Mouse (Mus musculus) cerebellum, adult 2 months (tissue): Measurements from ENCODE around the gene Gm10799. TPM values are rescaled to one million over a fixed set of nuclear protein-coding genes. Genes with fewer than 3 reads are reported as not detected.
A peak's percentile ranks its signal among the peaks of the same experiment; 100 is the strongest.
"Not testable (repeated sequence)": the region's sequence is repeated elsewhere in the genome, so short reads cannot be mapped to it uniquely, and the experiment has no call there.

Experiments
- DNase-seq, 2 experiments: peaks; one replicate each; pipeline ENCODE4 v3.0.0; 2021
- H3K27ac ChIP-seq: fragments of 200-500 bp; 2 replicates; pipeline ENCODE4 v1.5.1; 2012; ENCODE audit warnings: low read length, control low read depth, inconsistent platforms; ENCODE audit not compliant: insufficient read depth
- H3K27me3 ChIP-seq: fragments of 200-500 bp; 2 replicates; pipeline ENCODE4 v1.6.1; 2012; ENCODE audit warnings: inconsistent platforms, mild to moderate bottlenecking, low read length, moderate library complexity; ENCODE audit not compliant: control insufficient read depth, insufficient read depth
- H3K4me1 ChIP-seq: fragments of 200-500 bp; 2 replicates; pipeline ENCODE4 v1.6.1; 2011; ENCODE audit warnings: low read length; ENCODE audit not compliant: control insufficient read depth, insufficient read depth
- H3K4me3 ChIP-seq: fragments of 200-500 bp; replicated peaks from 2 replicates; pipeline ENCODE3; 2011; ENCODE audit warnings: mild to moderate bottlenecking, low read depth, low read length, control low read depth; ENCODE audit not compliant: insufficient read depth
- CTCF ChIP-seq: fragments of 200-500 bp; IDR thresholded peaks from 2 replicates; pipeline ENCODE4 v1.5.1; 2011; ENCODE audit warnings: low read depth, mild to moderate bottlenecking, control low read depth, low read length, moderate library complexity, borderline replicate concordance; ENCODE audit not compliant: insufficient read depth
- POLR2A ChIP-seq: fragments of 200-500 bp; IDR thresholded peaks from 2 replicates; pipeline ENCODE4 v1.6.1; 2011; ENCODE audit warnings: low read length, control low read depth, borderline replicate concordance; ENCODE audit not compliant: insufficient read depth
- WGBS: fragments of 180-500 bp; shearing (Covaris S2); methylation state at CpG from one replicate; pipeline ENCODE4 v1.1.7; 2018; 5-methylcytosine and 5-hydroxymethylcytosine counted together
- polyA plus RNA-seq: library from polyadenylated mRNA; depleted of rRNA; stranded (reverse); fragments of >200 nt; gene quantifications from 2 replicates; pipeline ENCODE4 v1.2.3, GENCODE M21; 2012

Gene Gm10799
- polyA plus RNA-seq, 1 experiment: not detected

DNA sequence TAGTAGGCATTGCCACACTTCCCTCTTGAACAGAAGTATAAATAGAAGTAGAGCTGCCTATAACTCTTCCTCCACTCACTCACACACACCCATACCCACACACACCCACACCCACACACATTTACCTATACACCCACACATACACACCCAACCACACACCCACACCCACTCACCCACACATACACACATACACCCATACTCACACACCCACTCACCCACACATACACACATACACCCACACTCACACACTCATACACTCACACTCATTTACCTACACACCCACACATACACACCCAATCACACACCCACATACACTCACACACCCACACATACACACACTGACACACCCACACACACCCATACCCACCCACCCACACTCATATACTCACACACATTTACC is 14.1 kb upstream of the Gm10799 start:
- no peak for TF ChIP-seq POLR2A
- no peak for TF ChIP-seq CTCF
- DNase-seq: no peak
- no peak overlapping the region for H3K4me3 ChIP-seq

DNA sequence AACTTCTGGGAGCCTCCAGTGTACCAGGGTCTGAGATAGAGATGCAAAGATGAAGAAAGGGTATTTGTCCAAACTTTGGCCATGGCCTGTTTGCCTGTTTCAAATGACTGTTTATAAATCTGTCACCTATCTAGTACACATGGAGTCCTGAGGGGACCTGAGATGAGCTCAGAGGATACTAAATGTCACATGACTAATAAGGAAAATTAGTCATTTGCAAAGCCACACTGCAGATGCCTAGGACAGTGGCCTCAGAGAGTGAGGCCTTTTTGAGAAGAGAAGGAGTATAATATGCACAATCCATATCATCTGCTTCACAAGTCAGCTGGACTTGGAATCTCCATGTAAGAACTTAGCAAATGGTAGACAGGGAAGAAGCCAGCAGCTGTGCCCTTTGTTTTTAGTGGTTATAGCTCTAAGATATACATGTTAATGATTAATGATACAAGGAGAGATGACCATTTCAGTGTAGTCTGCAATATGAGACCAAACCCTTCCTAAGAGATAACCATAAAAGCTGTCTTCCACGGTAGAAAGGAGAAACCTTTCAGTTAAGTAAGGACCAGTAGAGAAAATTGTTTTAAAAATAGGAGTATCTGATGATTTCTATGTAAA is 13.2 kb upstream of the Gm10799 start:
- not testable (repeated sequence) for H3K4me3 ChIP-seq, H3K27ac ChIP-seq, H3K4me1 ChIP-seq, H3K27me3 ChIP-seq, DNase-seq
- WGBS: no CpG with 5 or more reads among the region's 1 CpGs

More for the DNA sequence above, 14.1 kb upstream of the Gm10799 start:
- Histone ChIP-seq H3K27me3 (no peaks in the 10 kb centered on the region), H3K4me1 (no peaks in the 10 kb centered on the region), H3K27ac (no peak overlapping the region)

DNA sequence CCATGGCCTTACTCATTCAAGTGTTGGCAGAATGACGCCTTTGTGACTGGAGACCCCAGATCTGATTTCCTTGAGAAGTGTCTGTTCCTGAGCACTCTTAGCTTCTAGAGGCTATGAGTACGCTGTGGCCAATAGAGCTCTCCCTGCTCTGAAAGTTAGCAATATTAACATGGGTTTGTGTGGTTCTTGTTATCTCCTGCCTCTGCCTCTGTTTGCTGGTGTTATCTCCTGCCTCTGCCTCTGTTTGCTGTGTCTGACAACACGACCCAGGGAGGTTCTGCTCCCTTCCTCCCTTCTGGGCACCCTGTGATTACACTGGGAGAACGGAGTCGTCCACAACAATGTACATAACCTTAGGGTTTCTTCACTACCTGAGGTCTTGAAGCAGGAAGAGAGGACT is 9.9 kb upstream of the Gm10799 start:
- not testable (repeated sequence) for H3K27me3 ChIP-seq, H3K4me3 ChIP-seq, H3K27ac ChIP-seq, DNase-seq, H3K4me1 ChIP-seq
- WGBS: 78% methylated on average over 5 of the region's 5 CpGs

DNA sequence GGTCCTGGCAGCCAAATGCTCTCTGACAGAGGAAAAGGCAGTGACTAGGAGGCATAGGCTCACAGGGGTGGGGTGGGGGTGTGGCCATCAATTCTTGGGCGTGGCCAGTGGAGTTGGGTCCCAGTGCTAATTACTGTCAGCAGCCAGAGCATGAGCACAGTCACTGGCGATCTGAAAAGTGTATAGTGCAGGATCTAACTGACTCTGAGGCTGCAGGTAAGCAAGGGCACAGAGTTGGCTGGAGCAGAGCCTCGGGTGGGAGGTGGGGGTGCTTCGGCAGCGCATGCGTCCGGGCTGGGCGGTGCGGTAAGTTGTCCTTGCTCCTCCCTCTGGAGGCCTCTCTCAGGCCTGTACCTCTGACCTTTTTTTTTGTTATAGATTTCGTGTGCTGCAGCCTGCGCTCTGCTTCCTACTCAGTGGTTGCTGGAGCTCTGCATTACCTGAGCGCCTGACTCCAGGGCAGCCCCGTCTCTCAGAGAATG is 1.4 kb upstream of the Gm10799 start, which contains the start of gene Cd59b:
Gene Cd59b, plus strand, starts transcription at position 146 of the 482 bp plus-strand sequence.
- Histone ChIP-seq H3K4me3 (peak within 1 kb of the TSS; percentile 60), H3K27ac (no peak within 1 kb of the TSS), H3K27me3 (no peaks in the 10 kb centered on the region), H3K4me1 (no peaks in the 10 kb centered on the region)
- WGBS: 3% methylated on average over 13 of the region's 13 CpGs
- peak; percentile 44 to 45 for DNase-seq
- TF ChIP-seq POLR2A (no peak), CTCF (no peak)

DNA sequence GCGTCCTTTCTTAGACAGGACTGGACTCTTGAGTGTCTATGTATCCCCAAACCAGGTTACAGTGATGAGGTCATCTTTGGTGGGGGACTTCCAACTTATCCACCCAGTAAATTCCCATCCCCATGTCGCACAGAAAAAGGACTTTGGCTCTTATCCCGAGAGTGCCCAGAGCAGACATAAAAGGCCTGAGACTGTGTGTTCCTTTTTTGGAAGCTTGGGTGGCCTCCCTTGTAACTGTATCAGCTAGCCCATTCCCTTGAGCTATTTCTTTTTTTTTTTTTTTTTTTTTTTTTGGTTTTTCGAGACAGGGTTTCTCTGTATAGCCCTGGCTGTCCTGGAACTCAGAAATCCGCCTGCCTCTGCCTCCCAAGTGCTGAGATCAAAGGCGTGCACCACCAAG is 2.8 kb downstream of the Gm10799 start, which contains the start of gene Gm10912:
Gene Gm10912, plus strand, starts transcription at position 301 of the 400 bp plus-strand sequence.
- H3K4me1 ChIP-seq, H3K27me3 ChIP-seq, H3K27ac ChIP-seq, H3K4me3 ChIP-seq, DNase-seq: not testable (repeated sequence)
- 82% methylated on average over 6 of the region's 6 CpGs for WGBS

DNA sequence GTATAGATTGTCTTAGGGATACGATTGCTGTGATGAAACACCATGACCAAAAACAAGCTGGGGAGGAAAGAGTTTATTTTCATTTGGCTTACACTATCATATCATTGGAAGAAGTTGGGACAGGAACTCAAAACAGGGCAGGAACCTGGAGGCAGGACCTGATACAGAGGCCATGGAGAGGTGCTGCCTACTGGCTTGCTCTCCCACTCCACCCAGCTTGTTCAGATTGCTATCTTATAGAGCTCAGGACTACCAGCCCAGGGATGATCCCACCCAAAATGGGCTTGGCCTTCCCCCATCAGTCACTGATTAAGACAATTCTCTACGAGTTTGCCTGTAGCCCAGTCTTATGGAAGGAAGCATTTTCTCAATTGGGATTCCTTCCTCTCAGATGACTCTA is 4.2 kb downstream of the Gm10799 start:
- no peak for DNase-seq
- no peaks in the 10 kb centered on the region for H3K4me1 ChIP-seq
- WGBS: 90% methylated on average over 2 of the region's 2 CpGs
- no peaks in the 10 kb centered on the region for H3K27me3 ChIP-seq
- H3K27ac ChIP-seq: no peak overlapping the region
- TF ChIP-seq CTCF (no peak), POLR2A (no peak)
- H3K4me3 ChIP-seq: no peak overlapping the region

DNA sequence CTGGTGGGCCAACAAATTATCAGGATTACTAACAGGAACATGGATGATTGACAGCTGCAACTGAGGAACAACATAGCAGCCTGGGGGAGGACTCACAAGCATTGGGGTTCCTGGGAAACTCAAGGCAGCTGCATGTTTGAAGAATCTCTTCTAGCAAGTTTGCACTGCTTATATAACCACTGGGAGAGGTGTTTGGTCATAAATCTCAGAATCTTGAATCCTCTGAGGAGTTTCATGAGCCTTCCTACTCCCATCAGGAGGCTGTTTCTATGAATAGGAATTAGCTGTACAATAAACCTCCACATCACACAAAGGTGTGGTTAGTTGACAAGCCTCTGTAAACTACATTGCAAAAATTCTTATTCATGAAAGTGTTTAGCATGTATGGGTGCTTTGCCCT is 5.7 kb downstream of the Gm10799 start:
- Histone ChIP-seq H3K4me1 (no peaks in the 10 kb centered on the region), H3K27ac (no peak overlapping the region), H3K27me3 (no peaks in the 10 kb centered on the region), H3K4me3 (no peak overlapping the region)
- TF ChIP-seq CTCF (no peak), POLR2A (no peak)
- DNase-seq: no peak

DNA sequence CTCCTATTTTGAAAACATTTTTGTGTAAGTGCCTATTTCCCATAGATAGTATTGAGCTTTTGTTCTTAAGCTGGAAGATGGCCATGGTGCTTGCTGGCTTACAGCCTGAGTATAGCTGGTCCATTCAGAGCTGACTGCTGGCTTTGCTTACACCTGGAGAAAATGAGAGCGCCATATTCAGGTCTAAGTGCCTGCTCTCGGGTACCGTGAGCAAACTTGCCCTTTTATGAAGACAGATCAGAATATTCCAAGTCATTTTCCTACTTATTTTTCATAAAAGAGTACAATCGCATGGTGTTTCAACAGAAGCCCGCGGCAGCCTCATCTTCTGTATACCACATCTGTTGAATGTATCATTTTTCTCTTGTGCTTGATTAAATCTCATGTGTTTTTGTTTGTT is 7.4 kb downstream of the Gm10799 start:
- no peak overlapping the region for H3K27ac ChIP-seq

More for the DNA sequence above, 7.4 kb downstream of the Gm10799 start:
- no peak overlapping the region for H3K4me3 ChIP-seq
- H3K27me3 ChIP-seq: no peaks in the 10 kb centered on the region
- no peak for TF ChIP-seq POLR2A
- no peak for TF ChIP-seq CTCF
- 96% methylated on average over 6 of the region's 6 CpGs for WGBS
- H3K4me1 ChIP-seq: no peaks in the 10 kb centered on the region
- no peak for DNase-seq
